Mouse (Mus musculus): Measurements from ENCODE around the gene Mtmr2. TPM values are rescaled to one million over a fixed set of nuclear protein-coding genes. Genes with fewer than 3 reads are reported as not detected.

Mtmr2 gene
- polyA plus RNA-seq, 1 experiment from 2014 or later: 98.9 TPM

GRCm38 (mm10) chr9:13826832-13827405, 78.7 kb downstream of the Mtmr2 start, which contains the start of gene Cep57:
Gene Cep57, minus strand, starts transcription at chr9:13827107.
- Histone ChIP-seq H3K9ac (peak within 1 kb of the TSS; percentile 93), H3K4me2 (peak within 1 kb of the TSS; percentile 87), H3K27ac (ENCODE audit: low read depth) (peak within 1 kb of the TSS; percentile 99), H3K4me3 (ENCODE audit: low read depth, low read length) (peak within 1 kb of the TSS; percentile 89), H3K9me3 (ENCODE audit: low read depth, low read length) (no peaks in the 10 kb centered on the region), H3K36me3 (ENCODE audit: insufficient read depth) (peaks cover 19% of the 10 kb centered on the region), H3K27me3 (ENCODE audit: insufficient read depth, low read length) (no peaks in the 10 kb centered on the region), H3K4me1 (ENCODE audit: insufficient read depth) (peaks cover 16% of the 10 kb centered on the region)
- DNase-seq (peak; percentile 99), ATAC-seq (ENCODE audit: insufficient read depth) (peak; percentile 91)
- WGBS: 0% methylated on average over 44 of the region's 44 CpGs
- TF ChIP-seq CTCF (IDR thresholded peaks at IDR 0.05; ENCODE audit: low read depth): no peak

DNA sequence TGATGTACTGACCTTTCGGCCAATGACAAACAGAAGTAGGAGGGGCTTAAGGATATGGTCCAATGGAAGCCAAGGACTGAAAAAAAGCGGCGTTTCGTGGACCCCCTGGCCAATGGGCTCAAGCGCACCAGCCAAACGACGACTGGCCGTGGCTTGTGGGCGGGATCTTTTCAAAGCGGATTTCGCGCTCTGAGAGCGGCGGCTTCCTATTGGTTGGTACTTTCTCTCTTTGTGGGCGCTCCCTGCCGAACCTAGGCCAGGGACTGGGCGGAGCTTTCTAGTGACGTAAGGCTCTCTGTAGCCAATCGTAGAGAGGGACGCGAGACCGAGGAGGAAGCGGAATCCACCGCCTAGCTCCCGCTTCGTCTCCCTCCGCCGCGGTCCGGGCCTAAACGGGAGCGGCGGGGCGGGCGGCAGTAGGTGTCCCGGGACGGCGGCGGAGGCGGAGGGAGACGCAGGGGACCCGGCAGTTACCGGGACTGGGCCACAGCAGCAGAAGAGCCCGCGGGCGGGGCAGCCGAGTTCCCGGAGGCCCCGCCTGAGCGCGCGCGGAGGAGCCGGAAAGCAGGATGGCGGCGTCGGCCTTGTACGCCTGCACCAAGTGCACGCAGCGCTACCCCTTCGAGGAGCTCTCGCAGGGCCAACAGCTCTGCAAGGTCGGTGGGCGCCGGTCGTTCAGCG, 79.3 kb downstream of the Mtmr2 start, which contains the start of gene Fam76b:
TSS of gene Fam76b (plus strand) at position 311 of the 681 bp plus-strand sequence.
- ATAC-seq (ENCODE audit: insufficient read depth) (peak; percentile 93), DNase-seq (peak; percentile 100)
- Histone ChIP-seq H3K27ac (ENCODE audit: low read depth) (peak within 1 kb of the TSS; percentile 99), H3K9me3 (ENCODE audit: low read depth, low read length) (no peaks in the 10 kb centered on the region), H3K36me3 (ENCODE audit: insufficient read depth) (peaks cover 25% of the 10 kb centered on the region), H3K4me2 (peak within 1 kb of the TSS; percentile 87), H3K9ac (peak within 1 kb of the TSS; percentile 93), H3K4me3 (ENCODE audit: low read depth, low read length) (peak within 1 kb of the TSS; percentile 89), H3K27me3 (ENCODE audit: insufficient read depth, low read length) (no peaks in the 10 kb centered on the region), H3K4me1 (ENCODE audit: insufficient read depth) (peaks cover 16% of the 10 kb centered on the region)
- TF ChIP-seq CTCF (IDR thresholded peaks at IDR 0.05; ENCODE audit: low read depth): no peak
- under 1% methylated on average over 63 of the region's 67 CpGs for WGBS

- TF ChIP-seq CTCF (IDR thresholded peaks at IDR 0.05; ENCODE audit: low read depth): peak; percentile 41
- Histone ChIP-seq H3K9ac (peak overlapping the region; percentile 91), H3K4me1 (ENCODE audit: insufficient read depth) (peaks cover 16% of the 10 kb centered on the region), H3K36me3 (ENCODE audit: insufficient read depth) (peaks cover 30% of the 10 kb centered on the region), H3K9me3 (ENCODE audit: low read depth, low read length) (no peaks in the 10 kb centered on the region), H3K4me2 (peak overlapping the region; percentile 80), H3K4me3 (ENCODE audit: low read depth, low read length) (peak overlapping the region; percentile 89), H3K27me3 (ENCODE audit: insufficient read depth, low read length) (no peaks in the 10 kb centered on the region), H3K27ac (ENCODE audit: low read depth) (peak overlapping the region; percentile 97)
- under 1% methylated on average over 22 of the region's 23 CpGs for WGBS
- DNase-seq: peak; percentile 77
- ATAC-seq (ENCODE audit: insufficient read depth): peak; percentile 30
Measured at GRCm38 (mm10) chr9:13828087-13828441, 79.9 kb downstream of the Mtmr2 start.

DNA sequence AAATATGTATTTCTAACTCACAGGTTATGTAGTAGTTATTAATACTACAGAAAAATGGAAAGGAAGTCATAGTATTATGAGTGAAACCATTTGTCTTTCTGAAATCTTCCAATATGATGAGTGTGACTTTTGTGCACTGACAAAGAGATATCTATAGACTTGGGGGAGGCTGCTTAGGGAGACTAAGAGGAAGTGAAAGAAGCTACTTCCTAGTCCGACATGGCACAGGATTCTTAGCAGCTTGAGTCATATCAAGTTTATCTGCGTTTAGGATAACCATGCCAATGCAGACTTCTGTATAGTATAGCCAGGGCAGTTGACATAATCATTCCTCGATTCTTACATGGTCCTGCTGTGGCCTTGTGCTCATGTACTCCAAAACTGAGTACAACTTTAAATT, 87.0 kb downstream of the Mtmr2 start:
- no peak overlapping the region for H3K27ac ChIP-seq (ENCODE audit: low read depth)
- DNase-seq: no peak
- ATAC-seq (ENCODE audit: insufficient read depth): no peak
- no peak overlapping the region for H3K9ac ChIP-seq
- peaks cover 91% of the 10 kb centered on the region for H3K36me3 ChIP-seq (ENCODE audit: insufficient read depth)
- no peaks in the 10 kb centered on the region for H3K4me1 ChIP-seq (ENCODE audit: insufficient read depth)
- TF ChIP-seq CTCF (IDR thresholded peaks at IDR 0.05; ENCODE audit: low read depth): no peak
- no peaks in the 10 kb centered on the region for H3K9me3 ChIP-seq (ENCODE audit: low read depth, low read length)
- no peaks in the 10 kb centered on the region for H3K27me3 ChIP-seq (ENCODE audit: insufficient read depth, low read length)
- WGBS: 81% methylated on average over 3 of the region's 3 CpGs
- H3K4me2 ChIP-seq: no peak overlapping the region
- no peak overlapping the region for H3K4me3 ChIP-seq (ENCODE audit: low read depth, low read length)

GRCm38 (mm10) chr9:13836726-13837125, 88.5 kb downstream of the Mtmr2 start:
- DNase-seq: no peak
- 57% methylated on average over 2 of the region's 2 CpGs for WGBS
- Histone ChIP-seq H3K27ac (ENCODE audit: low read depth) (no peak overlapping the region), H3K27me3 (ENCODE audit: insufficient read depth, low read length) (no peaks in the 10 kb centered on the region), H3K4me1 (ENCODE audit: insufficient read depth) (no peaks in the 10 kb centered on the region), H3K4me3 (ENCODE audit: low read depth, low read length) (no peak overlapping the region), H3K9me3 (ENCODE audit: low read depth, low read length) (no peaks in the 10 kb centered on the region), H3K9ac (no peak overlapping the region), H3K4me2 (no peak overlapping the region), H3K36me3 (ENCODE audit: insufficient read depth) (peaks cover 93% of the 10 kb centered on the region)
- ATAC-seq (ENCODE audit: insufficient read depth): no peak
- TF ChIP-seq CTCF (IDR thresholded peaks at IDR 0.05; ENCODE audit: low read depth): no peak

- TF ChIP-seq CTCF (IDR thresholded peaks at IDR 0.05; ENCODE audit: low read depth): no peak
- no peak for ATAC-seq (ENCODE audit: insufficient read depth)
Measured at GRCm38 (mm10) chr9:13847591-13847990, 99.4 kb downstream of the Mtmr2 start.

More at GRCm38 (mm10) chr9:13847591-13847990, 99.4 kb downstream of the Mtmr2 start:
- no peak for DNase-seq
- Histone ChIP-seq H3K4me1 (ENCODE audit: insufficient read depth) (no peaks in the 10 kb centered on the region), H3K36me3 (ENCODE audit: insufficient read depth) (peaks cover 34% of the 10 kb centered on the region), H3K9ac (no peak overlapping the region), H3K27me3 (ENCODE audit: insufficient read depth, low read length) (no peaks in the 10 kb centered on the region), H3K9me3 (ENCODE audit: low read depth, low read length) (no peaks in the 10 kb centered on the region), H3K4me3 (ENCODE audit: low read depth, low read length) (no peak overlapping the region), H3K27ac (ENCODE audit: low read depth) (no peak overlapping the region), H3K4me2 (no peak overlapping the region)
- WGBS: 83% methylated on average over 3 of the region's 3 CpGs

Measured in lung, embryonic 14.5 days (tissue).